9 mouse cellular contexts compared by ENCODE assay signal in the genomic region with DNA sequence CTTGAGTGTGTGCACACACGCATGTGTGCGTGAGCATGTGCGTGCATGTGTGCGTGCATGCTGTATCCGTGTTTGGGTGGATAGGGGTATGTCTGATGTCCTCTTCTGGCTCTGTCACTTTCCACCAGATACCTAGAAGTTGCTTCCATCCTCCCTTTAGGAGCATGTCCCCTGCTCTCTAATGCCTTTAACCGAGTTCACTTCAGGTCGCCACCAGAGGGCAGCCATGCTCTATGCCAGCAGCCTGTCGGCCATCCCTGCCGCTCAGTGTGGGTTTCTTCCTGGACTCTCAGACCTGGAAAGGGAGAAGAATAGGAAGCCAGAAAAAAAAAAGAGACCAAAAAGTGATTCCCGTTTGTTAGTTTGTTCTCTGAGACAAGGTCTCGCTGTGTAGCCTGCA. TPM values are rescaled to one million over a fixed set of nuclear protein-coding genes. Genes with fewer than 3 reads are reported as not detected.
DNase-seq lines count a peak whose midpoint lies in the region; ATAC-seq and TF ChIP-seq lines count a peak whose summit lies in the region.
"Had no signal": no experiment of that assay in that cellular context is flagged by ENCODE, and none has a peak within 500 bp of the region (broad histone marks: within the 10 kb centered on the region; RNA-seq: fewer than 3 reads in every experiment).

No protein-coding gene starts in this region.

- TF ChIP-seq CTCF in testis, adult 2 months (IDR thresholded peaks at IDR 0.05; ENCODE audit: control insufficient read depth, insufficient read depth, insufficient replicate concordance, low read depth, low read length): peak; percentile 79; the same call in 1 of the 2 replicates

- H3K9ac ChIP-seq in hindbrain, embryonic 12.5 days: no peak overlapping the region
- H3K9ac ChIP-seq: liver, embryonic 15.5 days had no signal

- no peak overlapping the region for H3K4me2 ChIP-seq in hindbrain, embryonic 12.5 days (replicated peaks)
- H3K4me2 ChIP-seq: liver, embryonic 15.5 days had no signal

- DNase-seq in hindbrain, embryonic 10.5 days (ENCODE audit: low spot score): peak; percentile 82
- DNase-seq in R1 (ENCODE audit: low read depth, low spot score): peak; percentile 73
- DNase-seq in embryo, embryonic 10 days (ENCODE audit: low spot score): peak; percentile 92
- DNase-seq in heart, postnatal 4 days: peak; percentile 89
- peak; percentile 54 to 63 for DNase-seq in left cerebral cortex, postnatal 36 days (ENCODE audit: low spot score in 2 of 2)
- peak; percentile 80 for DNase-seq in naive thymus-derived CD4-positive, alpha-beta T cell, adult 2 months (ENCODE audit: low read depth)

- intact Hi-C loops in left cerebral cortex, postnatal 36 days (cut with DNase I): loop anchor here (1.0 to 10.0 kb wide), 2 partner anchors 110 to 260 kb away; no protein-coding TSS in a partner anchor

- H3K36me3 ChIP-seq in hindbrain, embryonic 10.5 days: no peaks in the 10 kb centered on the region
- H3K36me3 ChIP-seq in hindbrain, embryonic 12.5 days: no peaks in the 10 kb centered on the region
- H3K36me3 ChIP-seq in testis, adult 2 months (ENCODE audit: control insufficient read depth, insufficient read depth, low read length): no peaks in the 10 kb centered on the region
- H3K36me3 ChIP-seq: liver, embryonic 15.5 days had no signal

- 0 out of 2 replicates have a peak, but pooled peaks cover 4% of the 10 kb centered on the region for H3K9me3 ChIP-seq in hindbrain, embryonic 10.5 days
- no peaks in the 10 kb centered on the region for H3K9me3 ChIP-seq in hindbrain, embryonic 12.5 days (replicated peaks)
- H3K9me3 ChIP-seq: liver, embryonic 15.5 days had no signal

- H3K27ac ChIP-seq in hindbrain, embryonic 10.5 days: no peak overlapping the region
- no peak overlapping the region for H3K27ac ChIP-seq in hindbrain, embryonic 12.5 days
- H3K27ac ChIP-seq in testis, adult 2 months (ENCODE audit: control insufficient read depth, insufficient read depth, low read depth, low read length): no peak overlapping the region
- H3K27ac ChIP-seq: liver, embryonic 15.5 days had no signal

- no peak for ATAC-seq in hindbrain, embryonic 12.5 days (ENCODE audit: low FRiP score)

- TF ChIP-seq POLR2A in testis, adult 2 months (IDR thresholded peaks at IDR 0.05; ENCODE audit: control insufficient read depth, low read depth, low read length): no peak

- no peaks in the 10 kb centered on the region for H3K27me3 ChIP-seq in hindbrain, embryonic 10.5 days (ENCODE audit: insufficient read depth, poor library complexity, severe bottlenecking)
- H3K27me3 ChIP-seq in hindbrain, embryonic 12.5 days: no peaks in the 10 kb centered on the region
- H3K27me3 ChIP-seq in testis, adult 2 months (ENCODE audit: control insufficient read depth, insufficient read depth, low read length): no peaks in the 10 kb centered on the region

- 0 out of 2 replicates have a peak, but pooled peaks cover 4% of the 10 kb centered on the region for H3K4me1 ChIP-seq in hindbrain, embryonic 10.5 days (replicated peaks)
- no peaks in the 10 kb centered on the region for H3K4me1 ChIP-seq in hindbrain, embryonic 12.5 days
- no peaks in the 10 kb centered on the region for H3K4me1 ChIP-seq in testis, adult 2 months (ENCODE audit: control insufficient read depth, insufficient read depth, low read length)
- H3K4me1 ChIP-seq: liver, embryonic 15.5 days had no signal

- no peak overlapping the region for H3K4me3 ChIP-seq in hindbrain, embryonic 10.5 days
- no peak overlapping the region for H3K4me3 ChIP-seq in hindbrain, embryonic 12.5 days
- H3K4me3 ChIP-seq in testis, adult 2 months (ENCODE audit: control insufficient read depth, low read depth, low read length): no peak overlapping the region
- H3K4me3 ChIP-seq: liver, embryonic 15.5 days had no signal

- 24% methylated on average over 11 of the region's 11 CpGs for WGBS in hindbrain, embryonic 10.5 days
- WGBS in hindbrain, embryonic 12.5 days: 21% methylated on average over 11 of the region's 11 CpGs

RNA-seq across cellular contexts. Expression of a gene that starts 17.4 kb away (rescaled TPM):
- polyA plus RNA-seq in hindbrain, embryonic 10.5 days (2016; fragmentation: Nextera tagmentation; extraction: Ambion mirVana): 33.7 and 37.6 TPM in 2 replicates
- 20.1 and 38.1 TPM in 2 replicates for polyA plus RNA-seq in hindbrain, embryonic 12.5 days (2016; fragmentation: Nextera tagmentation; extraction: Ambion mirVana)
- 100 to 1,000 TPM; 119 to 133 TPM for total RNA-seq in heart, postnatal 4 days (2021)
- total RNA-seq in left cerebral cortex, postnatal 36 days (2021): 10 to 100 TPM; 80.5 to 83.0 TPM
- 4.7 and 6.0 TPM in 2 replicates for polyA plus RNA-seq in testis, adult 2 months (2012; rRNA removed)

RNA-seq across cellular contexts. Expression of a gene that starts 48.5 kb away (rescaled TPM):
- 23.4 and 26.1 TPM in 2 replicates for polyA plus RNA-seq in hindbrain, embryonic 10.5 days (2016; fragmentation: Nextera tagmentation; extraction: Ambion mirVana)
- 13.6 and 15.9 TPM in 2 replicates for polyA plus RNA-seq in hindbrain, embryonic 12.5 days (2016; fragmentation: Nextera tagmentation; extraction: Ambion mirVana)
- total RNA-seq in heart, postnatal 4 days (2021): 1 to 10 TPM; 8.9 to 9.0 TPM
- total RNA-seq in left cerebral cortex, postnatal 36 days (2021): 1 to 10 TPM; 6.2 to 7.4 TPM
- 7.2 and 8.2 TPM in 2 replicates for polyA plus RNA-seq in testis, adult 2 months (2012; rRNA removed)
